Mouse (Mus musculus) embryonic fibroblast, embryonic 13.5 days (primary cell): ENCODE data around the gene Mettl9. TPM values are rescaled to one million over a fixed set of nuclear protein-coding genes. Genes with fewer than 3 reads are reported as not detected.

Source experiments
- H3K27ac ChIP-seq: 2 replicates; pipeline ENCODE4 v1.5.1; 2012; ENCODE audit warnings: low read length, control low read depth, inconsistent platforms; ENCODE audit not compliant: insufficient read depth
- H3K4me1 ChIP-seq: 2 replicates; pipeline ENCODE4 v1.6.1; 2011; ENCODE audit warnings: low read length; ENCODE audit not compliant: control insufficient read depth, insufficient read depth
- H3K4me3 ChIP-seq: 2 replicates; pipeline ENCODE4 v1.5.1; 2011; ENCODE audit warnings: mild to moderate bottlenecking, control low read depth, low read length; ENCODE audit not compliant: insufficient read depth
- CTCF ChIP-seq: IDR thresholded peaks from 2 replicates; pipeline ENCODE4 v1.5.1; 2011; ENCODE audit warnings: mild to moderate bottlenecking, control low read depth, low read length, moderate library complexity, borderline replicate concordance; ENCODE audit not compliant: insufficient read depth
- POLR2A ChIP-seq: IDR thresholded peaks from 2 replicates; pipeline ENCODE4 v1.6.1; 2011; ENCODE audit warnings: low read depth, mild to moderate bottlenecking, control low read depth, low read length, moderate library complexity
- polyA plus RNA-seq: library from polyadenylated mRNA; stranded (reverse); fragments of >200 nt; gene quantifications from 2 replicates; pipeline ENCODE4 v1.2.4, GENCODE M21; 2011; ENCODE audit warnings: low read depth; ENCODE audit not compliant: missing spikeins, insufficient read length

Gene Mettl9
- polyA plus RNA-seq, 1 experiment: 171 TPM

DNA sequence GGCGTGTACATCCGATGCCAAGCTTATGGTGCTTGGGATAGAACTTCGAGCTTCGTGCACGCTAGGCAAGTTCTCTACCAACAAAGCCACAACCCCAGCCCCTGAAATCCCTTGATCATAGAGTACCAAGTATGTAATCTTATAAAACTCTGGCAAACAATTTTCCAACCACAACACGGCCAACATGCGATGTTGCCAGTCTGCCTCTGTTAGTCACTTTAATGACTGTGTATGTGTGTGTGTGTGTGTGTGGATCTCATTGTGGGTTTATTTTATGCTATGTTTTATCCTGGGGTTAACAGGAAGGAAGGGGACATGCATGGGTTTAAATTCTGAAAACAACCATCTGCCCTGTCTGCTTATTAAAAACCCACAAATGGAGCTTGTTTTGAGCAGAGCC lies 56.5 kb downstream of the Mettl9 start:
- no peak for TF ChIP-seq CTCF
- no peak for TF ChIP-seq POLR2A
- H3K27ac ChIP-seq: no peak overlapping the region
- no peak overlapping the region for H3K4me3 ChIP-seq
- no peaks in the 10 kb centered on the region for H3K4me1 ChIP-seq

DNA sequence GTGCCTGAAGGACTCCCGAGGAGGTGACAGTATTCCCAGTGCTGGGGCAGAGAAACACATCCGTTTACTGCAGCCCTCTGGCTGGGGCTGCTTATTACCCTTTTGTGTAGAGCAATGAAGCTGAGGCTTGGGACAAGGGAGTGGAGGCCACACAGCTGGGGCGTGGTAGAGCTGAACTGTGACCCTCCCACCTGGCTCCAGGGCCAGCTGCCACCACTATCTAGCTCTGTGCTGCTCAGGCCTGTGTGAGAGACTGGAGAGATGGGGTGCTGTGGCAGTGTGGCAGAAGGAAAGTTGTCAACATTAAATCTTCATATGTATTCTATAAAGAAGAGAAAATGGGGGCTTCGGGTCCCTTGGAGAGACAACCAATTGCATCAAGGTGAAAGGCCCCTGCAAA lies 58.8 kb downstream of the Mettl9 start:
- Histone ChIP-seq H3K4me1 (no peaks in the 10 kb centered on the region), H3K4me3 (no peak overlapping the region), H3K27ac (no peak overlapping the region)
- no peak for TF ChIP-seq POLR2A
- TF ChIP-seq CTCF: no peak

GRCm38 (mm10) chr7:121098614-121099389 lies 64.6 kb downstream of the Mettl9 start:
- Histone ChIP-seq H3K4me3 (no peak overlapping the region), H3K27ac (no peak overlapping the region), H3K4me1 (no peaks in the 10 kb centered on the region)
- no peak for TF ChIP-seq POLR2A
- TF ChIP-seq CTCF: no peak

GRCm38 (mm10) chr7:121107851-121108250 lies 73.6 kb downstream of the Mettl9 start:
- TF ChIP-seq POLR2A: no peak
- TF ChIP-seq CTCF: no peak
- H3K27ac ChIP-seq: no peak overlapping the region
- peaks cover 3% of the 10 kb centered on the region for H3K4me1 ChIP-seq
- H3K4me3 ChIP-seq: no peak overlapping the region

DNA sequence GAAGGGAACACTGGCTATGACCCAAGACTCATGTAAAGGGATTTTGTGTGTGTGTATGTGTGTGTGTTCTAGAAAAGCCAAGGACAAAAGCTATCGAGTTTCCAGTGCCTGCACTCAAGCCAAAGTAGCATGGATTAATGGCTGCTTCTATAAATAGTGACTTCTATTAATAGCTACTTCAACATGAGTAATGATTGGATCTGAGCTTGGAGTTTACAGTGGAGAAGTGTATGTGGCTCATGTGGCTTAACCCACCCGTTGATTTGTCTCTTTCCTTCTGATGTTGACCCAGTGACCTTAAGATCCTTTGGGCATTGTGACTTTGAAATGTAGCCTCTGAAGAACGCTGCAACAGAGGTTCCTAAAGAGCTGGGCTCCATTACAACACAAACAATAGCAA lies 77.1 kb downstream of the Mettl9 start:
- Histone ChIP-seq H3K27ac (no peak overlapping the region), H3K4me1 (peaks cover 3% of the 10 kb centered on the region), H3K4me3 (no peak overlapping the region)
- TF ChIP-seq CTCF: no peak
- no peak for TF ChIP-seq POLR2A

DNA sequence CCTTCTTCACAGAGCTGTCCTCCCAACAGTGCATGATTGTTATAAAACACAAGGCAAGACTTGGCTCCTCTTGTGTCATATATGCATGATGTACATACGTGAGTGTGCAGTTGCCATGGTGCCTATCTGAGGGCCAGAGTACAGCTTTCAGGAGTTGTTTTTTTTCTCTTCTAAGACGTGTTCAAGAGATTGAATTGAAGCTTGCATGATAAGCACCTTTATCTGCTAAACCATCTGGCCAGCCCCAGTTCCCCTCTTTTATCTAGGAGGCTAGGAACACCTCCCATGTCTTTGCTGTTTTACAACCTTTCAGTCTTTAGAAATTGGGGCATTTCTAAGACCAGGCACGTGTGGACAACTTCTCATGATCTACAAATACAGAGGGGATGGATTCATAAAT lies 77.5 kb downstream of the Mettl9 start:
- Histone ChIP-seq H3K4me1 (peaks cover 3% of the 10 kb centered on the region), H3K4me3 (no peak overlapping the region), H3K27ac (no peak overlapping the region)
- TF ChIP-seq POLR2A (no peak), CTCF (no peak)

DNA sequence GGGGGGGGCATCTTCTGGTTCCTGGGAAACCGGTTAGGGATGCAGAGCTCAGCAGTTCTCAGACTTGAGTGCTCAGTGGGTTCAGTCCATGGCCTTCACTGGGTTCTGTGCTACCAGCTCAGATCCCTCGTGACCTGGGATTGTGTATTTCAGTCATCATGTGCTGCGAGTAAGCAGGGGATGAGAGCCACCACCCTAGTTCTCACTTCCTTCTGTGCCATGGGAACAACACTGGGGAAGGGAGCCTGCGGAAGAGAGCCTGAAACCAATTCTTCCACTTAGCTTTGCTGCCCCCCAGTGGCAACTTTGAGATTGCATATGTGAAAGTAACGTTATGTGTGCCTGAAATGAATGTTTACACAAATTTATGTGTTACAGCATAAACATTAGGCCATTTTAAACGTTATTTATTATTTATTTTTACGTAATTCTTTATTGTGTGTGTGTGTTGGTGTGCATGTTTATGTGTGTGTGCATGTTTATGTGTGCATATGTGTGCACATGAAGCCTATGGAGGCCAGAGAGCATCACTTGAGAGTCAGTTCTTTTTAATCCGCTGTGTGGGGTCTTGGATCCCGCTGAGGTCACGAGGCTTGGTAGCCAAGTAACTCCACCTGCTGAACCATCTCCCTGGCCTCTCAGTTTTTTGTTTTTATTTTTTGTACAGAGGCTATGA lies 86.0 kb downstream of the Mettl9 start:
- TF ChIP-seq POLR2A (no peak), CTCF (0 out of 2 replicates have a peak, but pooled peaks have one; percentile 5)
- Histone ChIP-seq H3K4me1 (no peaks in the 10 kb centered on the region), H3K4me3 (no peak overlapping the region), H3K27ac (no peak overlapping the region)

Other genes with a start within 250 kb of the Mettl9 start
- not detected in 2 replicates for gene Gm5737, start 222.1 kb upstream of the Mettl9 start, polyA plus RNA-seq
- 42.0 and 47.7 TPM in 2 replicates for gene Eef2k, start 191.6 kb upstream of the Mettl9 start, polyA plus RNA-seq
- 22.0 and 24.0 TPM in 2 replicates for gene Polr3e, start 116.7 kb upstream of the Mettl9 start, polyA plus RNA-seq
- gene Cdr2, start 52.1 kb upstream of the Mettl9 start, polyA plus RNA-seq: 44.6 and 51.9 TPM in 2 replicates
- not detected in 2 replicates for gene Mfsd13b, start 51.9 kb upstream of the Mettl9 start, polyA plus RNA-seq
- 0.23 TPM in 1 of 2 replicates, not detected in the other for gene Igsf6, start 40.1 kb downstream of the Mettl9 start, polyA plus RNA-seq
- gene Otoa, start 47.2 kb downstream of the Mettl9 start, polyA plus RNA-seq: 0.12 and 0.32 TPM in 2 replicates